Mouse (Mus musculus) midbrain, embryonic 15.5 days (tissue): ENCODE data around the gene Olfr98. TPM values are rescaled to one million over a fixed set of nuclear protein-coding genes. Genes with fewer than 3 reads are reported as not detected.
A peak's percentile ranks its signal among the peaks of the same experiment; 100 is the strongest.

ENCODE experiments used
- ATAC-seq: fragments of 200-750 bp; cut with Nextera tagmentation; replicated peaks from 2 replicates; pipeline ENCODE4 v1.8.0; 2017; ENCODE audit warnings: moderate TSS enrichment
- H3K27ac ChIP-seq: fragments of 300-500 bp; sonication (generic); 2 replicates; pipeline ENCODE4 v1.5.1; 2015; ENCODE audit warnings: mild to moderate bottlenecking, inconsistent platforms
- H3K27me3 ChIP-seq: fragments of 300-500 bp; sonication (generic); replicated peaks from 2 replicates; pipeline ENCODE4 v1.6.1; 2015; ENCODE audit warnings: inconsistent platforms
- H3K36me3 ChIP-seq: fragments of 300-500 bp; sonication (generic); replicated peaks from 2 replicates; pipeline ENCODE4 v1.6.1; 2015; ENCODE audit warnings: inconsistent platforms
- H3K4me1 ChIP-seq: fragments of 300-500 bp; sonication (generic); 2 replicates; pipeline ENCODE4 v1.6.1; 2015; ENCODE audit warnings: inconsistent platforms
- H3K4me2 ChIP-seq: fragments of 300-500 bp; sonication (generic); 2 replicates; pipeline ENCODE4 v1.6.1; 2015; ENCODE audit warnings: inconsistent platforms, mild to moderate bottlenecking, moderate library complexity
- H3K4me3 ChIP-seq: fragments of 300-500 bp; sonication (generic); 2 replicates; pipeline ENCODE4 v1.5.1; 2015; ENCODE audit warnings: mild to moderate bottlenecking, inconsistent platforms
- H3K9ac ChIP-seq: fragments of 300-500 bp; sonication (generic); 2 replicates; pipeline ENCODE4 v1.6.1; 2015; ENCODE audit warnings: mild to moderate bottlenecking, inconsistent platforms
- H3K9me3 ChIP-seq: fragments of 300-500 bp; sonication (generic); 2 replicates; pipeline ENCODE4 v1.6.1; 2016; ENCODE audit warnings: inconsistent platforms
- WGBS: fragments of 180-500 bp; shearing (Covaris S2); methylation state at CpG from one replicate; pipeline ENCODE4 v1.1.7; 2015; ENCODE audit warnings: mixed read lengths; 5-methylcytosine and 5-hydroxymethylcytosine counted together
- polyA plus RNA-seq: library from polyadenylated mRNA; unstranded; fragments of >200 nt; fragmentation: Nextera tagmentation; extraction: Ambion mirVana; gene quantifications from 2 replicates; pipeline ENCODE4 v1.2.1, GENCODE M21; 2015

Gene Olfr98
- not detected in 2 replicates for polyA plus RNA-seq

DNA sequence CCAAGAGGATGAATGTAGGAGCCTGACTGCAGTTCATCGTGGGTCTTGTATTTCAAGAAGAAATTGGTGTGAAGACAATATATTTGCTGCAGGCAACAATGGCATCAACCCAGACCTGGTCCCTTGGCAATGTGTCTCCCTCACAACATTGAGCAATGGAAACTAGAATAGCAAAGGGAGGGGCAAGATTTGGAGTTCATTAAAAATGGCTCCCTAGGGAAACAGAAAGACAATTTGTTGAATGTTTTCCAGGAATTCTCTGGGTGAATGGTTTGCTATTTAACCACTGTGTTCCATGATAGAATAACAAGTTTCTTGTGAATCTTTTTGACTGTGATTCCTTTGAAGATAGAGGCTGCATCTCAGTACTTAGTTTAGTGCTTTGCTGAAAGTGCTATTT is at the start of gene Olfr98:
TSS of gene Olfr98 (minus strand) at position 124 of the 400 bp plus-strand sequence.
- Histone ChIP-seq H3K36me3 (no peaks in the 10 kb centered on the region), H3K4me3 (no peak within 1 kb of the TSS), H3K9me3 (no peaks in the 10 kb centered on the region), H3K27ac (no peak within 1 kb of the TSS), H3K27me3 (no peaks in the 10 kb centered on the region), H3K4me1 (no peaks in the 10 kb centered on the region), H3K4me2 (no peak within 1 kb of the TSS), H3K9ac (no peak within 1 kb of the TSS)
- ATAC-seq = no peak
- 91% methylated on average over 1 of the region's 1 CpGs for WGBS

DNA sequence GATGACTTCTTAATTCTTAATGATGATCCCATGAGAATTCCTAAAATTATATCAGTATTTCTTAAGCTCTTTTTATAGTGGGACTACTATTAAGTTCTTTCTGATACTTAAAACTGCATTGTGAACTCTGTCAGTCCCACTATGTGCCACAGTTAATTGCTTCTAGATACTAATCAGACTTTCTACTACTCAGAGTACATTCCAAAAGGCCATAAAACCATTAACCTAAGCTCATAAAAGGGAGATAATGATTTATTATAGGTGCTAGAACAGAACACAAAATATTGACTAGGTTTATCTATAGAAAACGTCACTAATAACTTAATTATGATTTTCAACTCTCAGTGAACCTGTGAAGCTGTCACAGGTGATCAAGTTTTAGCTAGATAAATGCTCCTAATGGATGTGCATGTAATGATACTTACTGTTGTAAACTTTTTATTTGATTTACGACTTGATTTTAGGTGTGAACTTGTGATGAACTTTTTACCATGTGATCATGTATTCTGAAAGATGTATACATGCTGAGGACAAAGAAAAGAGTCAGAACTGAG is 46.7 kb upstream of the Olfr98 start:
- 60% methylated on average over 2 of the region's 2 CpGs for WGBS

DNA sequence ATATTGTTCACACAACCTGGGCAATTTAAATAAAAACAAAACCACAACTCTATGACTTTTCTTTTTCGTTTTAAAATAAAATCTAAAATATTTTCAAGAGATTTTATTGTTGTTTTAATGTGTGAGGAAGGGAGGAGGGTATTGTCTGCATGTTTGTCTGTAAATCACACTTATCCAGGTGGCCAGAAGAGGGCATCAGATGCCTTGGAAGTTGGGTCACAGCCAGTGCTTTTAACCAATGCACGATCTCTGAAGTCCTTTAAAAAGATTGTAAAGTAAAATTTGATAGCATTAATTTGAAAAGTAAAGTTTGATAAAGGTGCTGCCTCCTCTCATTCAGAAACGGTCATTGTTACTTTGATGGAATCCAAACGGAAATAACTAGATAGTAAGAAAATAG is 44.9 kb upstream of the Olfr98 start:
- Histone ChIP-seq H3K9ac (no peak overlapping the region), H3K27ac (no peak overlapping the region), H3K9me3 (no peaks in the 10 kb centered on the region), H3K4me1 (no peaks in the 10 kb centered on the region), H3K27me3 (no peaks in the 10 kb centered on the region), H3K36me3 (no peaks in the 10 kb centered on the region), H3K4me2 (no peak overlapping the region), H3K4me3 (no peak overlapping the region)
- 45% methylated on average over 4 of the region's 4 CpGs for WGBS
- ATAC-seq = no peak

More for the DNA sequence above, 46.7 kb upstream of the Olfr98 start:
- Histone ChIP-seq H3K27ac (no peak overlapping the region), H3K9ac (no peak overlapping the region), H3K9me3 (no peaks in the 10 kb centered on the region), H3K4me1 (no peaks in the 10 kb centered on the region), H3K4me2 (no peak overlapping the region), H3K27me3 (no peaks in the 10 kb centered on the region), H3K4me3 (no peak overlapping the region), H3K36me3 (no peaks in the 10 kb centered on the region)
- ATAC-seq = no peak

- Histone ChIP-seq H3K9ac (no peak within 1 kb of the TSS), H3K36me3 (no peaks in the 10 kb centered on the region), H3K27ac (no peak within 1 kb of the TSS), H3K9me3 (no peaks in the 10 kb centered on the region), H3K4me2 (no peak within 1 kb of the TSS), H3K4me1 (no peaks in the 10 kb centered on the region), H3K27me3 (no peaks in the 10 kb centered on the region), H3K4me3 (no peak within 1 kb of the TSS)
- 84% methylated on average over 4 of the region's 4 CpGs for WGBS
- ATAC-seq = no peak
Measured at GRCm38 (mm10) chr17:37304213-37304612, 40.7 kb upstream of the Olfr98 start, which contains the start of gene Olfr101. Gene Olfr101 (minus strand): TSS chr17:37304313.

- H3K27ac ChIP-seq = no peak within 1 kb of the TSS
- H3K4me2 ChIP-seq = no peak within 1 kb of the TSS
- WGBS = 60% methylated on average over 1 of the region's 1 CpGs
- ATAC-seq = no peak
- no peak within 1 kb of the TSS for H3K4me3 ChIP-seq
- no peaks in the 10 kb centered on the region for H3K36me3 ChIP-seq
- H3K4me1 ChIP-seq = no peaks in the 10 kb centered on the region
- no peak within 1 kb of the TSS for H3K9ac ChIP-seq
- H3K27me3 ChIP-seq = no peaks in the 10 kb centered on the region
- H3K9me3 ChIP-seq = no peaks in the 10 kb centered on the region
Measured at GRCm38 (mm10) chr17:37283360-37283759, 19.8 kb upstream of the Olfr98 start, which contains the start of gene Olfr99. Gene Olfr99 (minus strand): TSS chr17:37283460.

- H3K27ac ChIP-seq = no peak overlapping the region
- no peak overlapping the region for H3K9ac ChIP-seq
- H3K36me3 ChIP-seq = no peaks in the 10 kb centered on the region
- H3K4me1 ChIP-seq = no peaks in the 10 kb centered on the region
- WGBS = 74% methylated on average over 1 of the region's 1 CpGs
- H3K27me3 ChIP-seq = no peaks in the 10 kb centered on the region
- no peak for ATAC-seq
- H3K4me3 ChIP-seq = no peak overlapping the region
- H3K9me3 ChIP-seq = no peaks in the 10 kb centered on the region
- H3K4me2 ChIP-seq = no peak overlapping the region
Measured at GRCm38 (mm10) chr17:37280331-37280730, 16.8 kb upstream of the Olfr98 start.

DNA sequence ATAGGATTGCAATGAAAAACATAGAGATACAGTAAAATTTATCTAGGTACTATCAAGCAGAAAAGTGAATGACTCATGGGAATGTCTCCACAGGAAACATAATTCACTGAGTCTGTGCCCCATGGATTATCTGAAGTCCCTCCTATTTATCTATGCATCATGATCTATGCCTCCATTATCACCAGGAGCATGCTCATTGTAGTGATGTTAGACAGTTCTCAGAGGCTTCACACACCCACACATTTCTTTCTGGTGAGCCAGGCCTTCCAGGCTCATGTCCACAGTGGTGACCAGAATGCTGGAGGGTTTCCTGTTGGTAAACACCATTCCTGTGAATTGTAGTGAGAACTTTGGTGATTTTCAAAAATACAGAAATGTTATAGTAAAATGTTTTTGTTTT is 13.0 kb upstream of the Olfr98 start:
- Histone ChIP-seq H3K4me1 (no peaks in the 10 kb centered on the region), H3K9me3 (no peaks in the 10 kb centered on the region), H3K27me3 (no peaks in the 10 kb centered on the region), H3K9ac (no peak overlapping the region), H3K27ac (no peak overlapping the region), H3K4me2 (no peak overlapping the region), H3K4me3 (no peak overlapping the region), H3K36me3 (no peaks in the 10 kb centered on the region)
- ATAC-seq = no peak

DNA sequence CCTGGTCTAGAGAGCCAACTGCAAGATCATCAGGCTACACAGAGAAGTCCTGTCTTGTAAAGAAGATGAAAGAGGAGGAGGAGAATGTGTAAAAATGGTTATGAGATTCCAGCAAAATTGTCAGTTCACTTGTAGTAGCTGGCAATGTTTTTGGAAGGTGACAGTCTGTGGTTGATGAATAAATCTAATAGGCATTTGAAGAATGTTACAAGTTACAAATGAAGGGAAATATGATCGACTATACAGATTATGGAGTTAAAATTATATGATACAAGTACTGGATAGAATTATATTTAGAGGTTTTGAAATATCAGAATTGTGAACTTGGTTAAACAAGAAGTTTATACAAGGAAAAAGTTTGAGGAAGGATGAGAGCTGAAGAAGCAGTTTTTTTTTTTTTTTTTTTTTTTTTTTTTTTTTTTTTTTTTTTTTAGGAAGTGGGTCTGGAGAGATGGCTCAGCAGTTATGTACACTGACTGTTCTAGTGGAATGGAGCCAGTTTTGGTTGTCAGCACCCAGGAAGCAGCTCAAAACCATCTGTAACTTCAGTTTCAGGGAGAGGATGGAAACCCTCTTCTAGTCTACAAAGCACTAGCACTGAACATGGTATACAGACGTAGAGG is 12.2 kb upstream of the Olfr98 start:
- no peak overlapping the region for H3K4me3 ChIP-seq
- no peak overlapping the region for H3K4me2 ChIP-seq
- H3K4me1 ChIP-seq = no peaks in the 10 kb centered on the region
- no peak for ATAC-seq
- H3K27me3 ChIP-seq = no peaks in the 10 kb centered on the region
- no peak overlapping the region for H3K27ac ChIP-seq
- no peak overlapping the region for H3K9ac ChIP-seq
- 90% methylated on average over 2 of the region's 2 CpGs for WGBS
- no peaks in the 10 kb centered on the region for H3K9me3 ChIP-seq
- H3K36me3 ChIP-seq = no peaks in the 10 kb centered on the region

DNA sequence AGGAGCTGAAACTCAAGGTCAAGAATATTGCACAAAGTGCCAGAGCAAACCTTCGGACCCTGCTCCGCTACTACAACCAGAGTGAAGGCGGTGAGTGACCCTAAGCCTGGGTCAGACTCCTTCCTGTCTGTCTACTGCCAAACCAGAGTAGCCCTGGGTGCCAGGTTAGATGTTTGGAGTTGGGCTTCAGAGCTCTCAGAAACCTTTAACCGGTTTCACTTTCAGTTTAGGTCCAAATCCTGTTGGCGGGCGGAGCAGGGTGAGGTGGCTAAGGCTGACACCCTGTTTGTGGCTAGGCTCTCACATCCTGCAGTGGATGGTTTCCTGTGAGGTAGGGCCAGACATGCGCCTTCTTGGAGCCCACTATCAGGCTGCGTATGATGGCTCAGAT is 7.1 kb upstream of the Olfr98 start:
- WGBS = 75% methylated on average over 8 of the region's 8 CpGs
- H3K9ac ChIP-seq = no peak overlapping the region
- H3K4me3 ChIP-seq = peak overlapping the region; percentile 42
- no peak overlapping the region for H3K27ac ChIP-seq
- peak; percentile 48 for ATAC-seq
- no peaks in the 10 kb centered on the region for H3K36me3 ChIP-seq
- no peaks in the 10 kb centered on the region for H3K4me1 ChIP-seq
- no peaks in the 10 kb centered on the region for H3K27me3 ChIP-seq
- H3K4me2 ChIP-seq = peak overlapping the region; percentile 76
- H3K9me3 ChIP-seq = no peaks in the 10 kb centered on the region

DNA sequence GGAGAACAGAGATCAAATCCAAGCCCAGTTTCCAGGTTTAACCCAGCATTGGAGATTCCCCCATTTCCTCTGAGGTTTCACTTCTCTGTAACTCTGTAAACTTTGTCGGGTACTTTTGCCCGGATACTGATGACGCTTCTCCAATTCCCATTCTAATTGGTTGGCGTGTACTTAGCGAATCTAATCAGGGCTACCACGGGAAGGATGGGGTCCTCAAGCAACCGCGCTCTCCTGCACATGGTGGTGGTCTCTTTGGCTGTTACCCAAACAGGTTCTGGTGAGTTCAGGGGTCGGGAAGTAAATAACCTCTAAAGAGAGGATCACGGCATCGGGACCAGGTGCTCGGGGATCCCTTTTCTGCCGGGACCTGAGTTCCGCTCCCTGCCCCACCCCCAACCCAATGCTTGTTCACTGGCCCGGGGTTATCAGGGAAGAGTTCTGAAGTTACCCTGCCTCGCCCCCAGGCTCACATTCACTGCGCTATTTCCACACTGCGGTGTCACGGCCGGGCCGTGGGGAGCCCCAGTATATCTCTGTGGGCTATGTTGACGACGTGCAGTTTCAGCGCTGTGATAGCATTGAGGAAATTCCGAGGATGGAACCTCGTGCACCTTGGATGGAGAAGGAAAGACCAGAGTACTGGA is 6.6 kb upstream of the Olfr98 start, which contains the start of gene H2-M3:
TSS of gene H2-M3 (plus strand) at position 163 of the 644 bp plus-strand sequence.
- ATAC-seq = peak; percentile 98
- 4% methylated on average over 26 of the region's 26 CpGs for WGBS
- Histone ChIP-seq H3K9ac (peak within 1 kb of the TSS; percentile 29; the same call in 1 of the 2 replicates), H3K4me3 (peak within 1 kb of the TSS; percentile 42), H3K27ac (no peak within 1 kb of the TSS), H3K4me1 (no peaks in the 10 kb centered on the region), H3K9me3 (no peaks in the 10 kb centered on the region), H3K27me3 (no peaks in the 10 kb centered on the region), H3K36me3 (no peaks in the 10 kb centered on the region), H3K4me2 (peak within 1 kb of the TSS; percentile 76)

- Histone ChIP-seq H3K27me3 (no peaks in the 10 kb centered on the region), H3K4me2 (no peak overlapping the region), H3K4me3 (no peak overlapping the region), H3K27ac (no peak overlapping the region), H3K9ac (no peak overlapping the region), H3K36me3 (no peaks in the 10 kb centered on the region), H3K9me3 (no peaks in the 10 kb centered on the region), H3K4me1 (no peaks in the 10 kb centered on the region)
- WGBS = 10% methylated on average over 1 of the region's 1 CpGs
- no peak for ATAC-seq
Measured at GRCm38 (mm10) chr17:37250544-37250943, 13.0 kb downstream of the Olfr98 start.

GRCm38 (mm10) chr17:37249460-37249859 is 14.1 kb downstream of the Olfr98 start:
- H3K9me3 ChIP-seq = no peaks in the 10 kb centered on the region
- H3K36me3 ChIP-seq = no peaks in the 10 kb centered on the region
- H3K4me3 ChIP-seq = no peak overlapping the region
- no peaks in the 10 kb centered on the region for H3K27me3 ChIP-seq
- no peak overlapping the region for H3K9ac ChIP-seq
- H3K27ac ChIP-seq = no peak overlapping the region
- H3K4me2 ChIP-seq = no peak overlapping the region
- no peaks in the 10 kb centered on the region for H3K4me1 ChIP-seq
- ATAC-seq = no peak

DNA sequence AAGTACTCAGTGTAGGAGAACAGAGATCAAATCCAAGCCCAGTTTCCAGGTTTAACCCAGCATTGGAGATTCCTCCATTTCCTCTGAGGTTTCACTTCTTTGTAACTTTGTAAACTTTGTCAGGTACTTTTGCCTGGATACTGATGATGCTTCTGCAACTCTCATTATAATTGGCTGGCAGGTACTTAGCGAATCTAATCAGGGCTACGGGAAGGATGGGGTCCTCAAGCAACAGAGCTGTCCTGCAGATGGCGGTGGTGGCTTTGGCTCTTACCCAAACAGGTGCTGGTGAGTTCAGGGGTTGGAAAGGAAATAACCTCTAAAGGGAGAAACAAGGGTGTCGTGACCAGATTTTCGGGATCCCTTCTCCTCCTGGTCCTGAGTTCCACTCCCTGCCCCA is 16.8 kb downstream of the Olfr98 start:
- Histone ChIP-seq H3K36me3 (no peaks in the 10 kb centered on the region), H3K27me3 (no peaks in the 10 kb centered on the region), H3K9ac (no peak overlapping the region), H3K9me3 (no peaks in the 10 kb centered on the region), H3K4me1 (no peaks in the 10 kb centered on the region), H3K4me3 (no peak overlapping the region), H3K27ac (no peak overlapping the region), H3K4me2 (no peak overlapping the region)
- 37% methylated on average over 5 of the region's 5 CpGs for WGBS
- ATAC-seq = peak; percentile 63; the same call in 1 of the 2 replicates
